Mouse (Mus musculus) central nervous system, embryonic 14 days (tissue): ENCODE results near the gene Gm10491. TPM values are rescaled to one million over a fixed set of nuclear protein-coding genes. Genes with fewer than 3 reads are reported as not detected.

Experiments used
- polyA plus RNA-seq: library from polyadenylated mRNA; depleted of rRNA; stranded (reverse); fragments of >200 nt; gene quantifications from 2 replicates; pipeline ENCODE4 v1.2.3, GENCODE M21; 2012; rRNA removed

Gene Gm10491
- not detected in 2 replicates for polyA plus RNA-seq

DNA sequence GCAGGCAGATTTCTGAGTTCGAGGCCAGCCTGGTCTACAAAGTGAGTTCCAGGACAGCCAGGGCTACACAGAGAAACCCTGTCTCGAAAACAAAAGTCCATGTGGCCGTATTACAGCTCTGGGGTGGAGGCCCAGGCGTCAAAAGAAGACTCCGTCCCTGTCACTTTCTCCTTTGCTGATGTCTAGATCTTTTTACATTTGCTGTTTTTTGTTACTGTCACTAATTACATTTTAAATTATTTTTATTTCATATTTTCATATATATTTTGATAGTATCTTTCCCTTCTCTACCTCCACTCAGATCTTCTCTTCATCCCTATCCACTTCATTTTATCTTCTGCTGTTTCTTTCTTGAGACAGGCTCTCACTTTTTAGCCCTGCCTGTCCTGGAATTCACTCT, at the start of gene Gm10491:
Gene Gm10491, minus strand, starts transcription at position 101 of the 400 bp plus-strand sequence.

DNA sequence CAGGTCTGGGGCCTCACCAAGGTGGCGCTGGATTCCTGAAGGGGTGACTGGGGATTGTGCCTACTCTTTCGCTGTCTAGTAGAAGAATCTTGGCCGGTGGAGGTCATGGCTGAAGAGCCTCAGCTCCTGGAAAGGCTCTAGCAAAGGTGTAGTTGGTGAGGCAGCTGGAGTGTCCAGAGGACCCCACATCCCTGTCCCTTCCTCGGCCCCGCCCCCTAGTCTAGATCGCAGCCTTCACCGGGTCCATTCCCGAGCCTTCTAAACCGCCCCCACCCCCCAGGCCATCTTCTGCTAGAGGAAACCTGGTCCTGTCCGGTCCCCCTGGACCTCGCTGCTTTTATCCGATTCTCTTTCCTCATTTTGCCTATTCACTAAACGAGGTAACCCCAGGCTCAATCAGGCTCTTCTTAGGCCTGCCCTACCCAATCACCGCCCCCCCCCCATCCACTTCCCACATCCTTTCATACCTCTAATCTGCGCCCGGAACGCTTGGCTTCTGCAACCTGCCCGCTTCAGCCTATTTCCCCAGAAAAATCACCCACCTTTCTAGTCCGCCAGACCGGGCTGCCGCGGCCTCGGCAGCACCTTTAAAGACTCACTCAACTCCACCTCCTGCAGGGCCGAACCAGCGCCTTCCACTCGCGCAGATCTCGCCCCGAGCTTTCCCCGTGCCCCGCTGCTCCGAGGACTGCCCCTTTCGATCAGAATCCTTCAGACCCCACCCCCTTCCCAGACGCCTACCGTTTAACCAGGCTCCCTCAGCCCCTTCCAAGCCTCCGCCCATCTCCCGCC, 39.7 kb upstream of the Gm10491 start, which contains the start of gene Hdac6:
Gene Hdac6, minus strand, starts transcription at position 782 of the 792 bp plus-strand sequence.

DNA sequence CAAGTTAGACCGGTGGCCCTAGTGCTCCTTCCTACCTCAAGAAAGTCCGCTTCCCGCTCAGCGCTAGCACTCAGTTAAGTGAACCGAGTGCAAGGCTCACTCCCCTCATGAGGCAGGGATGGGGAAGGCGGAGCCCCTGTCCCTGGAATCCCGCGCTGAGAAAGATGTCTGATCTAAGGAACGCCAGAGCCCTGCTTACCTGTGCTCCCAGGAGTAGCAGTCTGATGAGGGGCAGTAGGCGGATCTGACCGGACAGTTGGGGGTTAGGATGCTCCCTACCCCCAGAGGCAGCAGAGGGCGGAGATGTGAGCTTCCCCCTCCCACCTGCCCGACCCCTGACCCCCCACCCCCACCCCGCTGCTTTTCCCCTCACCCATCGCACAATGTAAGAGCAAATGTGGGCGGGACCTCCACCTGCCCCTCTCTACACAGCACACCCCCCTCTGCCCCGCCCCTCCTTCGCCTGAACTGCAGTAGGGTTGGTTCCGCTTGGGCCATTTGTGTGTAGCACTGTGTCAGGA, 20.7 kb upstream of the Gm10491 start, which contains the start of gene Eras:
Gene Eras, minus strand, starts transcription at position 338 of the 521 bp plus-strand sequence.

DNA sequence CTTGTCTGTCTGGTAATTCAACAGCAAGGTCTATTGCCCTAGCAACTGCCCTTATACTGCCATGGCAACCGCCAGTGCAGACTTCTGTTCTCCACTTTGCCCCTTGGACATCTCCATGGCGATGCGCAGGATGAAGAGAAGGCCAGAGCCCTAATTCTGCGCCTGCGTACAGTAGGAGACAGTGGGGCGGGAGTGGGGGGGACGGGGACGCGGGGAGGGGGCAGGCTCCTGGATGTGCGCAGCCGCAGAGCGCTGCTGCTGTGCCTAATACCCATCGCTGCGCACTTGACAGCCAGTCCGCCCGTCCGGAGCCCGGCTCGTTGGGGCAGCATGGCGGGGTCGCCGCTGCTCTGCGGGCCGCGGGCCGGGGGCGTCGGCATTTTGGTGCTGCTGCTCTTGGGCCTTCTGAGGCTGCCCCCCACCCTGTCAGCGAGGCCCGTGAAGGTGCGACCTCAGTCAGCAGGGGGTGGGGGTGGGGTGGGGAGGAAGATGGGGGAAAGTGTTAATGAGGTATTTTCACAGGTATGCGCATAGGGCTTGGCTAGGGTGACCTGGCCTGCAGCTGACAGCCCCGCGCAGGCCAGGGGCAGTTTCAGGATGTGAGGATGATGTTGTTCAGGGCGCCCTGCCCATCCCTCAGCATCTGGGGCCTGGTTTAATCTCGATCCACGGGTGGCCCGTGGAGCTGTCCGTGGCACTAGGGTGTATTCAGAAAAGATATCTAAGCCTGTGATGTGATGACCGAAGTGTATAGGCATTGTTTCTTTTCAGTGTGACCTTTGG, 12.2 kb upstream of the Gm10491 start, which contains the start of gene Pcsk1n:
Gene Pcsk1n, plus strand, starts transcription at position 222 of the 783 bp plus-strand sequence.

DNA sequence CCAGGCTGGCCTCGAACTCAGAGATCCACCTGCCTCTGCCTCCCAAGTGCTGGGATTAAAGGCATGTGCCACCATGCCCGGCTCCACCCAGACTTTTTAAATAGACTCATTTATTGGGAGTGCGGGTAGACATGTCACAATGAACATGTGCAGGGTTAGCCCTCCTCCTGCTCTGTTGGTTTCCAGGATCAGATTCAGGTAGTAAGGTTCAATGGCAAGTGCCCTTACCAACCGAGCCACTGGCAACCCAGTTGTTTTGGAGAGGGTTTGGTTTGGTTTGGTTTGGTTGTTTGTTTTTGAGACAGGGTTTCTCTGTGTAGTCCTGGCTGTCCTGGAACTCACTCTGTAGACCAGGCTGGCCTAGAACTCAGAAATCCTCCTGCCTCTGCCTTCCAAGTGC, 1.6 kb upstream of the Gm10491 start, which contains the start of gene Gm10490:
Gene Gm10490, plus strand, starts transcription at position 301 of the 400 bp plus-strand sequence.

DNA sequence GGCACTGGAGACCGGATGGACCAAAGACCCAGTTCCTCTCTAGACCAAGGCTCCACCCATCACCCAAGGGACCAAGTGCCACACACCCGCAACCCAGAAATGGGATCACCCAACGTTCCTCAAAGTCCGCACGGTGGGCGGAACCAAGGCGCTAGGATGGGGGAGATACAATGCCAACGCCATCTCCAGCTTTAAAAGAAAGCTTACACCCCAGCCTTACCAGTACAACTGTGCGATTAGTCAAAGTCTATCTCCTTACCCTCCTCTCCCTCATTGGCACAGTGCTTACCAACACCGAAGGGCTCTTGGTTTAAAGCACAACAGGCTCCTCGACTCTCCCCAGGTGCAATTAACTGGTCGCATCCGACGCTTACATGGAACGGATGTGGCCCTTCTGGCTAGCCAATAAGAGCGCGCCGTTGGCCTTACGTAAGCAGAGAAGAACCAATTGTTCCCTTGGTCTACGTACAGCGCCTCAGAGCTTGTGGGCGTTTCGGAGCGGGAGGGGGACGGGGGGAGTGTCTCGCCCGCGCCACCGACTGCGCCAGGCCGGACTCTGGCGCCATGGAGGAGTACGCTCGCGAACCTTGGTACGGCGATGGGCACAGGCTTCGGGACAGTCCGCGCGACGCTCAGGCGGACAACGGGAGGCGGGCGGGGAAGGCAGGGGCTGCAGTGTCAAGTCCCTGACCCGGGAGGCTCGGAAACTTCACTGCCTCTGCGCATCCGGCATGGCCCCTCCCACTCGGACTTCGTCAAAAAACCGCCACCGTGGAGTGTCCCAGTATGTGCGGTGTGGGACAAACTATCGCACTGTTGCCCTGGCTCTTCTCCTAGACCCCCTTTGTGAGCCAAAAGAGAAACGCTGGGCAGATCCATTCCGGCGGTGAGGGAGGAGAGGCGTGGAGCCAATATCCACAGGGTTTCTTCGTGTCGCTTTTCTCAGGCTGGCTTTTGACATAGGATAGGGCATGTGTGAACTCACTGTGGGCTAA, 8.5 kb downstream of the Gm10491 start, which contains the start of the genes Pqbp1 and Timm17b:
Gene Pqbp1, minus strand, starts transcription at position 390 of the 995 bp plus-strand sequence.
Gene Timm17b, plus strand, starts transcription at position 478 of the 995 bp plus-strand sequence.

DNA sequence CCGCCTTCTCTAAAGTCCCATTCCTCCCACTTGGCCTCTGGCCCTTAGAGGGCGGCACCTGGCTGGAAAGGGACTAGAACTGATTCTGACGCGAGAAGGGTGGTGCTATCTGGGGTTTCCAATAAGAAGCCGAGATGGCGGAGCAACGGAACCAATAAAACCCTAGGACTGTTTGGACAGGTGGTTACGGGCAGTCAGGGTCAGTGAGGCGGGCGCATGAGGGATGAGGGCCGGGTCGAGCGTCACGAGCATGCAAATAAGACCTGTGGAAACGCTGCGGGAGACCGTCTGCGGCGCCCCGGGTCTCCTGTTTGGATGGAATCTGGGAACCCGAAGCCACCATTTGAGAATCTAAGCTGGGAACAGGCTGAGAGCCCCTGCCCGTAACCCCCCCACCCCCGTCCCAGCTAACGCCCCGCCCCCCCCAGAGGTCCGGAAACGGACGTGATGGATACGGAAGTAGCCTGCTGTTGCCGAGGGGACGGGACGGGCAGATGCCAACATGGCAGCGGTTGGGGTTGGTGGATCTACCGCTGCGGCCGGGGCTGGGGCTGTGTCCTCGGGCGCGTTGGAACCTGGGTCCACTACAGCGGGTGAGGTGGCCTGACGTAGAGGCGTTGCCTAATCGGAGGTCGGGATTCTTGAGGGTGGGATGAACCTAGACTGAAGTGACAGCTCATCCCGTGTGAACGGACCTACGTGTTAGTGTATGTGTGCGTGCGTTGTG, 23.6 kb downstream of the Gm10491 start, which contains the start of gene Slc35a2:
Gene Slc35a2, plus strand, starts transcription at position 188 of the 727 bp plus-strand sequence.

DNA sequence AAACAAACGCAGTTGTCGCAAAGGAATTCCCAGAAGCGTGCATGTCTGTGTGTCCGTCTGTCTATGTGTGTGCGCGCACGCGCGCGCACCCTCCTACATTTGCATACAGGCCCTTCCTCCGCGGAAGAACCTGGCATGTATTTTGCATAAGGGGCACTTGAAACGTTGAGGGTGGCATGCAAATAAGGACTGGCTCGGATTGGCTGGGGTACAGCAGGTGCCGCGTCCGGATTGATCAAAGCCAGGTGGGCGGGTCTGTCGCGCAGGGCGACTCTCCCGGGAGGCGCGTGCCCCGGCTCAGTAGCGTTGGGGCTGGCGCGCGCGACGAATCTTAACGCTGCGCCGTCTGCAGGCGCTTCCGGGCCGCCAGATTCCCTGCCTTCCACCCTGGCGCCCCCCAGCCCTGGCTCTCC, 29.6 kb downstream of the Gm10491 start, which contains the start of gene Pim2:
Gene Pim2, plus strand, starts transcription at position 256 of the 413 bp plus-strand sequence.

Other genes with a start within 250 kb of the Gm10491 start
- gene Plp2, start 236.4 kb downstream of the Gm10491 start, polyA plus RNA-seq: 46.2 and 64.5 TPM in 2 replicates
- 0.20 and 0.29 TPM in 2 replicates for gene Magix, start 226.6 kb downstream of the Gm10491 start, polyA plus RNA-seq
- 29.7 and 33.7 TPM in 2 replicates for gene Gpkow, start 210.7 kb downstream of the Gm10491 start, polyA plus RNA-seq
- 47.9 and 48.4 TPM in 2 replicates for gene Wdr45, start 193.5 kb downstream of the Gm10491 start, polyA plus RNA-seq
- 0.57 and 0.83 TPM in 2 replicates for gene Gm45208, start 185.6 kb downstream of the Gm10491 start, polyA plus RNA-seq
- 99.6 and 106 TPM in 2 replicates for gene Praf2, start 179.4 kb downstream of the Gm10491 start, polyA plus RNA-seq
- 60.1 and 61.7 TPM in 2 replicates for gene Ccdc120, start 156.9 kb downstream of the Gm10491 start, polyA plus RNA-seq
- gene Tfe3, start 145.3 kb downstream of the Gm10491 start, polyA plus RNA-seq: 17.1 and 19.2 TPM in 2 replicates
- gene Gripap1, start 118.1 kb downstream of the Gm10491 start, polyA plus RNA-seq: 93.9 and 102 TPM in 2 replicates
- 4.7 and 5.3 TPM in 2 replicates for gene Kcnd1, start 85.5 kb downstream of the Gm10491 start, polyA plus RNA-seq
- 59.6 and 60.4 TPM in 2 replicates for gene Otud5, start 66.5 kb downstream of the Gm10491 start, polyA plus RNA-seq
- gene Pim2, start 29.6 kb downstream of the Gm10491 start, polyA plus RNA-seq: 19.7 and 20.8 TPM in 2 replicates
- 41.6 and 47.2 TPM in 2 replicates for gene Slc35a2, start 23.8 kb downstream of the Gm10491 start, polyA plus RNA-seq
- gene Pqbp1, start 8.6 kb downstream of the Gm10491 start, polyA plus RNA-seq: 217 and 234 TPM in 2 replicates
- 55.3 and 58.3 TPM in 2 replicates for gene Timm17b, start 8.5 kb downstream of the Gm10491 start, polyA plus RNA-seq
- not detected in 2 replicates for gene Gm10490, start 1.7 kb upstream of the Gm10491 start, polyA plus RNA-seq
- 65.2 and 75.6 TPM in 2 replicates for gene Pcsk1n, start 12.0 kb upstream of the Gm10491 start, polyA plus RNA-seq
- 0.15 and 0.21 TPM in 2 replicates for gene Eras, start 20.8 kb upstream of the Gm10491 start, polyA plus RNA-seq
- gene Hdac6, start 40.1 kb upstream of the Gm10491 start, polyA plus RNA-seq: 111 and 113 TPM in 2 replicates
- gene Gata1, start 70.2 kb upstream of the Gm10491 start, polyA plus RNA-seq: 0.33 and 0.34 TPM in 2 replicates
- 0.26 and 0.44 TPM in 2 replicates for gene Glod5, start 110.7 kb upstream of the Gm10491 start, polyA plus RNA-seq
- 52.8 and 56.5 TPM in 2 replicates for gene Suv39h1, start 166.9 kb upstream of the Gm10491 start, polyA plus RNA-seq
- gene Was, start 182.7 kb upstream of the Gm10491 start, polyA plus RNA-seq: 1.0 and 1.1 TPM in 2 replicates
- 193 and 209 TPM in 2 replicates for gene Wdr13, start 225.1 kb upstream of the Gm10491 start, polyA plus RNA-seq
- gene Rbm3, start 238.0 kb upstream of the Gm10491 start, polyA plus RNA-seq: 462 and 530 TPM in 2 replicates